Mouse (Mus musculus): ENCODE data around the gene Hist2h4. TPM values are rescaled to one million over a fixed set of nuclear protein-coding genes. Genes with fewer than 3 reads are reported as not detected.
"Not testable (repeated sequence)": the region's sequence is repeated elsewhere in the genome, so short reads cannot be mapped to it uniquely, and the experiment has no call there.

The Hist2h4 gene
- polyA plus RNA-seq, 1 experiment: 101 TPM

DNA sequence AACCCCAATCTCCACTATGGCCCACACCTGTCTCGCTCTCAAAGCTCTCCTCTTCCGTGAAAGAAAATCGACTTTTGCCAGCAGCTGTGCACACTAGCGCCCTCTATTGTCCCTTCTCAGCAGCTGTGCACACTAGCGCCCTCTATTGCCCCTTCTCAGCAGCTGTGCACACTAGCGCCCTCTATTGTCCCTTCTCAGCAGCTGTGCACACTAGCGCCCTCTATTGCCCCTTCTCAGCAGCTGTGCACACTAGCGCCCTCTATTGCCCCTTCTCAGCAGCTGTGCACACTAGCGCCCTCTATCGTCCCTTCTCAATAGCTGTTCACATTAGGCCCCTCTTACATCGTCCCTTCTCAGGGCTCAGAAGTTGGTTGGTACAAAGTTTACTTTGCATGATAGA lies 24.2 kb upstream of the Hist2h4 start:
- H3K4me3 ChIP-seq (ENCODE audit: control insufficient read depth, insufficient read depth, low read length); H3K4me1 ChIP-seq (replicated peaks; ENCODE audit: control insufficient read depth, insufficient read depth, low read length); H3K27ac ChIP-seq (ENCODE audit: control insufficient read depth, insufficient read depth, low read length); DNase-seq; H3K36me3 ChIP-seq (ENCODE audit: control insufficient read depth, insufficient read depth, low read length); H3K27me3 ChIP-seq (ENCODE audit: control insufficient read depth, insufficient read depth, low read length): not testable (repeated sequence)
- peak; percentile 68; the same call in 1 of the 2 replicates for TF ChIP-seq CTCF (IDR thresholded peaks at IDR 0.05; ENCODE audit: borderline replicate concordance, control insufficient read depth, extremely low read depth, insufficient read depth, low read length, poor library complexity)
- 94% methylated on average over 11 of the region's 11 CpGs for WGBS

DNA sequence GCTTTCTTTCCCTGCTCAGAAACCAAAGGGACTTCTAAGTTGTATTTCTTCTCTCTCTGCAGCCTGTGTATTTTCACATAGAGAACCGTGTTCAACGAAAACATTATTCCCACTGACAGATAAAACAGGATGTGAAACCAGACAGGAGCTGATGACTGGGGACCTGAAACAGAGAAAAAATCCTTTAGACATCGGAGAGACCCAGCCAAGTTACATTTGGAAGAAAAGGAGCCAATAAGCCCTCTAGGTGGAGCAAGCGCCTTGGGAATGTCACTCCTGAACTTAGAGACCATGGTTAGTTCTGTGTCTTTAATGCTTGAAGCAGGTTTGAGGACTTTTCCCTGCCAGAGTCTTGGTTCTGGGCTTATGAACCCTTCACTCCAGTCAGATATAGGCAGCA lies 21.3 kb upstream of the Hist2h4 start:
- no peak for TF ChIP-seq POLR2A (IDR thresholded peaks at IDR 0.05; ENCODE audit: control insufficient read depth, extremely low read depth, insufficient read depth, low read length, poor library complexity)
- TF ChIP-seq CTCF (IDR thresholded peaks at IDR 0.05; ENCODE audit: borderline replicate concordance, control insufficient read depth, extremely low read depth, insufficient read depth, low read length, poor library complexity): no peak
- 20% methylated on average over 4 of the region's 4 CpGs for WGBS
- Histone ChIP-seq H3K4me3 (ENCODE audit: control insufficient read depth, insufficient read depth, low read length) (no peak overlapping the region), H3K36me3 (ENCODE audit: control insufficient read depth, insufficient read depth, low read length) (no peaks in the 10 kb centered on the region), H3K27me3 (ENCODE audit: control insufficient read depth, insufficient read depth, low read length) (no peaks in the 10 kb centered on the region), H3K27ac (ENCODE audit: control insufficient read depth, insufficient read depth, low read length) (no peak overlapping the region), H3K4me1 (replicated peaks; ENCODE audit: control insufficient read depth, insufficient read depth, low read length) (no peaks in the 10 kb centered on the region)
- DNase-seq: no peak

DNA sequence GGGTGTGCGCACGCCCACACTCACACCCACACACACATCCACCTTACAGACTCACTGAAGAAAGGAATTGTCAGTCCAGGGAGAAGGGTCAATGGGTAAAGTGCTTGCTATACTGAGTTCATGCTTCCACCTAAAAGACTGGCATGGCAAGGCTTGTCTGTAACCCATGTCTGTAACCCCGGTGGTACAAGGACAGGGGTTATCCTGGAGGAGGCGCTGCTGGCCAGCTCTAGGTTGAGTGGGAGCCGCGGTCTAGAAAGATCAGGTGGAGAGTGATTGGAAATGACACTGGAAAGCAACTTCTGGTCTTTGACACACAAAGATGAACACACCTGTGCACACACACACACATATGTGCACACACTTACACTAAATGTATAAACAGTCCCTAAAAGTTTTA lies 17.5 kb upstream of the Hist2h4 start:
- no peak for TF ChIP-seq CTCF (IDR thresholded peaks at IDR 0.05; ENCODE audit: borderline replicate concordance, control insufficient read depth, extremely low read depth, insufficient read depth, low read length, poor library complexity)
- WGBS: 86% methylated on average over 6 of the region's 6 CpGs
- no peak for DNase-seq

DNA sequence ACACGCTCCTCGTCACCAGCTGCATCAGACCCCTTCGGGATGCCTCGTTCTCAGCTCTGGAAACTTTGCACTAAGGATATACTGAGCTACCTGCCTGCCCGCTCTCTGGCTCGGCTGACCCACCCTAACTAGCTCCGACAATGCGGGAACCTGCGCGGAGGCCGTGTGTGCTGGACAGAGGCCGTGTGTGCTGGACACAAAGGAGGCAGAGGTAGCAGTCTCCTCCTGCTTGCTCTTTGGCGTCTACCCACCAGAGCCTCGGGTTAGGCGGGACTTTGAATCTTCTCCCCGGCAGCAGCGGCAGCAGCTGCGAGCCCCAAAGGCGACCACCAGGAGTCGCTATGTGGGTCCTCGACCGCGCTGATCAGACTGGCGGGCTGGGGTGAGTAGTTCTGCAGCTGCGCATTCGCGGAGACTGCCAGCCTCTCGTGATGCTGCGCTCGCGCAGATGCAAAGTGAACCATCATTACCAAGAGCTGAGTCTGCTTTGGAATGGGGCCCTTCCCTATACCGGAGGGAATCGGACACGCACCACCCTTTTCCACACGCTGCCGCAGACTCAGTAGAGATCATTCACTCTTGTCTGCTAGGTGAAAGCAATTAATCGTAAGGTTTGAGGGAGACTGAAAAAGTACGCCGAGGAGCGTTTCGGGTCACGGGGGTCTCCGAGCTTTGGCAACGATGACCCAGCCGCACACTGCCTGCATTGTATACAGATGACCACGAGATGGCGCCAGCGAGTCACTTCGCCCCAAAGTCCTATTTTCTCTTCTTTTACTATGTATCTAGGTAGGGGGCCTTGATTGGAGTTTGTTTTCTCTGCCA lies 14.9 kb upstream of the Hist2h4 start:
- Histone ChIP-seq H3K36me3 (ENCODE audit: control insufficient read depth, insufficient read depth, low read length) (no peaks in the 10 kb centered on the region), H3K4me1 (replicated peaks; ENCODE audit: control insufficient read depth, insufficient read depth, low read length) (peaks cover 13% of the 10 kb centered on the region), H3K4me3 (ENCODE audit: control insufficient read depth, insufficient read depth, low read length) (peak overlapping the region; percentile 64), H3K27ac (ENCODE audit: control insufficient read depth, insufficient read depth, low read length) (peak overlapping the region; percentile 76), H3K27me3 (ENCODE audit: control insufficient read depth, insufficient read depth, low read length) (no peaks in the 10 kb centered on the region)
- TF ChIP-seq POLR2A (IDR thresholded peaks at IDR 0.05; ENCODE audit: control insufficient read depth, extremely low read depth, insufficient read depth, low read length, poor library complexity): peak; percentile 61; the same call in 1 of the 2 replicates
- peak; percentile 84 for TF ChIP-seq CTCF (IDR thresholded peaks at IDR 0.05; ENCODE audit: borderline replicate concordance, control insufficient read depth, extremely low read depth, insufficient read depth, low read length, poor library complexity)
- DNase-seq: peak; percentile 94
- WGBS: under 1% methylated on average over 49 of the region's 49 CpGs

More for the DNA sequence above, 17.5 kb upstream of the Hist2h4 start:
- no peaks in the 10 kb centered on the region for H3K27me3 ChIP-seq (ENCODE audit: control insufficient read depth, insufficient read depth, low read length)
- no peak overlapping the region for H3K27ac ChIP-seq (ENCODE audit: control insufficient read depth, insufficient read depth, low read length)
- H3K4me1 ChIP-seq (replicated peaks; ENCODE audit: control insufficient read depth, insufficient read depth, low read length): peaks cover 5% of the 10 kb centered on the region
- H3K36me3 ChIP-seq (ENCODE audit: control insufficient read depth, insufficient read depth, low read length): no peaks in the 10 kb centered on the region
- H3K4me3 ChIP-seq (ENCODE audit: control insufficient read depth, insufficient read depth, low read length): no peak overlapping the region

- 18% methylated on average over 8 of the region's 8 CpGs for WGBS
- H3K36me3 ChIP-seq (ENCODE audit: control insufficient read depth, insufficient read depth, low read length): no peaks in the 10 kb centered on the region
- H3K4me1 ChIP-seq (replicated peaks; ENCODE audit: control insufficient read depth, insufficient read depth, low read length): peaks cover 13% of the 10 kb centered on the region
- DNase-seq: peak; percentile 85
- no peak for TF ChIP-seq POLR2A (IDR thresholded peaks at IDR 0.05; ENCODE audit: control insufficient read depth, extremely low read depth, insufficient read depth, low read length, poor library complexity)
- H3K27me3 ChIP-seq (ENCODE audit: control insufficient read depth, insufficient read depth, low read length): no peaks in the 10 kb centered on the region
- peak overlapping the region; percentile 64 for H3K27ac ChIP-seq (ENCODE audit: control insufficient read depth, insufficient read depth, low read length)
- peak overlapping the region; percentile 64 for H3K4me3 ChIP-seq (ENCODE audit: control insufficient read depth, insufficient read depth, low read length)
Measured at GRCm38 (mm10) chr3:96277428-96277799, 14.3 kb upstream of the Hist2h4 start.

DNA sequence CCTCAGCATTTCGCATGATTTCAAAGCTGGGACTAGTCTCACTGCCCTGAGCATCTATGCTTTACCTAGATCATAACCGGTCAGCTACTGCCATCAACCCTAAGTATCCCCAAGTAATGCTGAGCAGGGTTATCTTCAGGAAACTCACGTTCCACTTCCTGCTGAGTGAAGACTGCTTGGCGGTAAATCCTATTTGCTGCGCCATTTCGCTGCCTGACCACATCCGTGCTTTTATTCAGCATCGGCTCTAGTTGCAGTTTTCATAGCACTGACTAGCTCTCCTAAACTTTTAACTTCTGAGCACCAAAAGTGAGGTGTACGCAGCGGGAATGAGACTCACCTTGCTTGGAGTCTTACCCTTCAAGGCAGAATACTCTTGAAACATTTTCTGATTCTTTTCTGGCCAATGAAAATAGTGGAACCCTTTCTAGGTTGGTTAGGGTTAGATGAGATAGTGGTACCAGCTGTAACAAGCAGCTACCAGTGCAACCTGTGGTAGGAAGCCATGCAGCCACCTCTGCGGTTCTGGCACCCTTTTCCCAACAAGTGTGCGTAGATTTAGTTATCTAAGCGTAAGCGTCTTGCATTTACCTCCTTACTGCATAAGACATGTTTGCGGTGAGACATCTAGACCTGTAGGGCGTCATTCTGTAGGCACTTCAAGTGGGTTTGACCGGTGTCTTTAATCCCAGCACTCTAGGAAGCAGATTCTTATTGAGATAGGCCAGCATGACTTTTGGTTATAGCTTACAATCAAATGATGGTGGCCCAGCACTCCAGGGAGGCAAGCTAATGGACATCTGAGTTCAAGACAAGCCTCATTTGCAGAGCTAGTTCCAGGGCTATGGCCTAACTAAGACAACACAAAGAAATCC lies 10.7 kb upstream of the Hist2h4 start:
- H3K36me3 ChIP-seq (ENCODE audit: control insufficient read depth, insufficient read depth, low read length): no peaks in the 10 kb centered on the region
- H3K4me1 ChIP-seq (replicated peaks; ENCODE audit: control insufficient read depth, insufficient read depth, low read length): peaks cover 16% of the 10 kb centered on the region
- H3K27me3 ChIP-seq (ENCODE audit: control insufficient read depth, insufficient read depth, low read length): no peaks in the 10 kb centered on the region
- no peak overlapping the region for H3K4me3 ChIP-seq (ENCODE audit: control insufficient read depth, insufficient read depth, low read length)
- 35% methylated on average over 17 of the region's 17 CpGs for WGBS
- TF ChIP-seq CTCF (IDR thresholded peaks at IDR 0.05; ENCODE audit: borderline replicate concordance, control insufficient read depth, extremely low read depth, insufficient read depth, low read length, poor library complexity): no peak
- no peak for TF ChIP-seq POLR2A (IDR thresholded peaks at IDR 0.05; ENCODE audit: control insufficient read depth, extremely low read depth, insufficient read depth, low read length, poor library complexity)
- DNase-seq: peak; percentile 58
- peak overlapping the region; percentile 74 for H3K27ac ChIP-seq (ENCODE audit: control insufficient read depth, insufficient read depth, low read length)

All from thymus, adult 2 months (tissue).